Mouse (Mus musculus) thymus, adult 2 months (tissue): ENCODE measurements at regions not wholly inside any gene's neighbourhood (a gene's known extent, or its start where the extent isn't known, plus 50 kb on each side); places are given as distances from the start of the nearest gene placed in this dataset.

Source experiments
- CTCF ChIP-seq: fragments of 200-500 bp; IDR thresholded peaks from 2 replicates; pipeline ENCODE4 v1.5.1; 2012; ENCODE audit warnings: mild to moderate bottlenecking, control low read depth, low read length, moderate library complexity, borderline replicate concordance; ENCODE audit not compliant: control insufficient read depth, poor library complexity, insufficient read depth; ENCODE audit errors: extremely low read depth
- POLR2A ChIP-seq: fragments of 200-500 bp; IDR thresholded peaks from 2 replicates; pipeline ENCODE4 v1.6.1; 2012; ENCODE audit warnings: mild to moderate bottlenecking, low read length, control low read depth, moderate library complexity; ENCODE audit not compliant: control insufficient read depth, poor library complexity, insufficient read depth; ENCODE audit errors: extremely low read depth

- TF ChIP-seq POLR2A (no peak), CTCF (no peak)
These were observed 87.3 kb upstream of the Ptpn1 start for GRCm38 (mm10) chr2:167844556-167844955.
